Mouse (Mus musculus) kidney, adult 10 weeks (tissue): ENCODE data around the gene Atxn7l2. TPM values are rescaled to one million over a fixed set of nuclear protein-coding genes. Genes with fewer than 3 reads are reported as not detected.

Source experiments
- polyA plus RNA-seq: library from polyadenylated mRNA; stranded (reverse); fragments of 350-450 nt; fragmentation: Illumina TruSeq; extraction: RNeasy Lipid Tissue Mini Kit (QIAGEN cat#74804); gene quantifications from one replicate; pipeline ENCODE4 v1.2.3, GENCODE M21; 2014; ENCODE audit warnings: low read depth, low replicate concordance

Gene Atxn7l2
- polyA plus RNA-seq = 2.3 TPM

DNA sequence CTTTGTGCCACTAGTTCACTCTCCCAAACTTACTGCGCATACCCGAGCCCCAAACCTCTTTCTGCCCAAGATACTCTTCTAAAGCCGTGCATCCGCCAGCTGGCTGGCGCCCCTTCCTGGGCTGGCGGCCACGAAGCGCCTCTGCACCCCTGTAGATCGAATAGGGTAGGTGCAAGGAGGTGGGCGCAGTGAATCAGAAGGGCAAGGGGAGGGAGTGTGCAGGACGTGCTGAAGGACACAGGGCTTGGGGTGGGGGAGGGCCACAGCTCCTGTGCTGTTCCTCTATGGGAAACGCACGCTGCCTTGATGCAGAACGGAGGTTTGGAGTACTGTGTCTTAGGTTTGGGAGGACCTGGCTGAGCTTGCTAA, at the start of gene Atxn7l2:
Gene Atxn7l2, minus strand, starts transcription at position 164 of the 369 bp plus-strand sequence.

DNA sequence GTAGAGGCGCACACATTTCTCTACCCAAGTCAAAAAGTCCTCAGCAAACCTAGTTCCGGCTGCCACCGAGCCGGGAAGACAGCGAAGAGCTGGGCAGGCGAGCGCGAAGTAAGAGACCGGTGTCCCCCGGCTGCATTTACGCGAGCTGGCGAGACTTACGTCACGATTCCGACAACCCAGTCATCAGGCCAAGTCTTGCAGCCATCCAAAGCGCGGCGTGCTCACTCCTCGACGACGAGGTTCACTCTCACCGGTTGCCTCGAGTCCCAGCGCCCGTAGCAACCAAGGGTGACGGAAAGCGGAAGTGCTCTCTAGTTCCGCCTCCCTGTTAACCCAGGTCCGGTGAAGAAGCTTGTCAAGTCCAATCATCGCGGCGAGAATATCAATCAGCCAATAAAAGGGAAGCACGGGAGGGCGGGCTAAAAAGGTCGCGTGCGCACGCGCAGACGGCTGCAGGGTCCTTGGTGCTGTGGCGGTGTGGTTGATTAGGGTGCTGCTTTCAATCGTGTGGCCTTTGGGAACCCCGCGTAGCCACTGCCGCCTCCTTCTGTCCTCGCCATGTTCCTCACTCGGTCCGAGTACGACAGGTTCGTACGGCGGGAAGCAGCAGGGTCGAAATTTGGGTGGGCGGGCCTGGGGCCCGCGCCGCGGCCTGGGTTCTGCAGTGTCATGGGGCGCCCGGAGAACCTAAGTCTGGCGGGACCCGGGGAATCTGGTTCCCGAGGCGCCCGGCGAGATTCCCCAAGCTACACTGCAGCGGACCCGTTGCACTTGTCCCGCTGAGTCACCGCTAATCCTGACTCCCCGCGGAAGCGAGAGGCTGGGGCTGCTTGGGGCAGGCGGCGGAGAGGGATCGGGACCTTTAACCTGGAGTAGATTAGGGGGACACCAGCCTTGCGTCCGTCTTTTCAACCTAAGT, 46.2 kb upstream of the Atxn7l2 start, which contains the start of gene Psma5:
Gene Psma5, plus strand, starts transcription at position 208 of the 919 bp plus-strand sequence.

DNA sequence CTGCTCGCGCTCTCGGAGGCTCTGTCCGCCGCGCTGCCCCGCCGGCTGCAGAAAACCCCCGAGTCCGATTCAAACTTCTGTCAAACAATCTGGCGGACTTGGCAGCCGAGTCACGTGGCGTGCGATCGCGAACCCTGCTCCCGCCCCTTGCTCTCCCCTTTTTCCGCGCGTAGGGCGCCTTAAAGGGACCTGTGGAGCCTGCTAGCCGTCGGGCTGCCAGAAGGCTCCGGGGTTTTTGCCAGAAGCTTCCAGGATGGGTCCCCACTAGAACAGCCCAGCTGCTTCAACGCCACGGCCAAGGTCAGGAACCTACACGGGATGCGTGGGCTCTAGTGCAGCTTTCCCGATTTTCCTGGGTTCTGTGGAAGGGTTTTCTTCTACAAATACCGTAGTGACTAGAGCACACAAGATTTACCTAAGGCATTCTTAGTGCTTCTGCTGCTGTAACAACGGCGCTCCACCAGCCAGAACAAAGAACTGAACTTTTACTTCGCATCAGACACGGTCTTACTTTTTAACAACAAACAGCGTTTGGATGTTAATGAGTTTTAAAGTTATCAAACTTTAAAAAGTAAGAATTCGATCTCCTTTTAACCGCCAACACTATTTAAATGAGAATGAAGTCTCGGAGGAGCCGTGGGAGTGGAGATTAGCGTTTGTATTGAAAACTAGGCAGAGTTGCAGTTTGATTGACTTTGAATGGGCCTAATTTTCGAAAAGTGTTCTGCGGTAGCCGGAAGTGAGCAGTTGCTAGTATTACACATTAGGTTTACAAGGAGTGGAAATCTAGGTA, 16.0 kb upstream of the Atxn7l2 start, which contains the start of gene Sypl2:
Gene Sypl2, minus strand, starts transcription at position 91 of the 793 bp plus-strand sequence.

DNA sequence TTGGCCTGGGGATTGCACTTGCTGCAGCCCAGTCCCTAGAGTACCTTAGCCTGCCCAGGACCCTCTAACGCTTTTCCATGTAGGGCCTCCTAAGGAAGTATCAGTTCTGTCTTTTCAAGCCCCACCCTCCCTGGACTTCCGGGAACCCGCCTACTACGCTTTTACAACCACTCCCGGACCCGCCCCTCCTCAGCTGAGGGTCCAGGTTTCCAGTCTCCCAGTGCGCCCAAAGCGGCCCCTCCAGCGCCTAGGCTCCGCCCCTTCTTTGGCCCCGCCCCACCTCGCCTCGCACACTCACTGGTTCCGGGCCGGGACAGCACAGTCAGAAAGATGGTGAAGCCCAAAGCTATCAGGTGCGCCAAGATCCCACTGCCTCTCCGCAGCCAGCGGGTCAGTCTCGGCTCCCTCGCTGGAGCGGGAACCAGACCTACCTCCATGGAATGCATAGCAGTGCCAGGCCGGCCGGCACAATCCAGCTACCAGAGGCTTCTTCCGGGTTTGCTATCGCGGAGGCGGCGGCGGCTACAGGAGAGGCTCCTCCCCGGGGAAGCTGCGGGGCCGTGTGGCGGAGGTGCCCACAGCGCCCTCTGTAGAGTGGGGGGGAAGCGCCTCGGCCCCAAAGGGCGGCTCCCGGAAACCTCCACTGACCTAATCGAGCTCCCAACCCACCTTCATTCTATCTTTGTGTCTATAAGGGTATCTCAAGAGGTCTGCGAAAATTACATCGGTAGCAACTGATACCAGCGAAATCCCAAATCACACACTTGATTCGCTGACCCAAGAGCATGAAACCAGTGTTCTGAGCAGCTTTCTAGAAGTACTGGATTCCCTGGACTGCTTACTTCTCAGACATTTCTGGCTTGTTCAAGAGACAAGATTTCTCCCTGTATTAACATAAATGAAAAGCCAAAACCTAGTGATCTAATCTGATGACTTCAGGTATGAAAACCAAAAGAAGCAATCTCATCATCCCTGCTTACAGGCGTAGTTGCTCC, 10.1 kb downstream of the Atxn7l2 start, which contains the start of gene Cyb561d1:
Gene Cyb561d1, minus strand, starts transcription at position 884 of the 995 bp plus-strand sequence.

DNA sequence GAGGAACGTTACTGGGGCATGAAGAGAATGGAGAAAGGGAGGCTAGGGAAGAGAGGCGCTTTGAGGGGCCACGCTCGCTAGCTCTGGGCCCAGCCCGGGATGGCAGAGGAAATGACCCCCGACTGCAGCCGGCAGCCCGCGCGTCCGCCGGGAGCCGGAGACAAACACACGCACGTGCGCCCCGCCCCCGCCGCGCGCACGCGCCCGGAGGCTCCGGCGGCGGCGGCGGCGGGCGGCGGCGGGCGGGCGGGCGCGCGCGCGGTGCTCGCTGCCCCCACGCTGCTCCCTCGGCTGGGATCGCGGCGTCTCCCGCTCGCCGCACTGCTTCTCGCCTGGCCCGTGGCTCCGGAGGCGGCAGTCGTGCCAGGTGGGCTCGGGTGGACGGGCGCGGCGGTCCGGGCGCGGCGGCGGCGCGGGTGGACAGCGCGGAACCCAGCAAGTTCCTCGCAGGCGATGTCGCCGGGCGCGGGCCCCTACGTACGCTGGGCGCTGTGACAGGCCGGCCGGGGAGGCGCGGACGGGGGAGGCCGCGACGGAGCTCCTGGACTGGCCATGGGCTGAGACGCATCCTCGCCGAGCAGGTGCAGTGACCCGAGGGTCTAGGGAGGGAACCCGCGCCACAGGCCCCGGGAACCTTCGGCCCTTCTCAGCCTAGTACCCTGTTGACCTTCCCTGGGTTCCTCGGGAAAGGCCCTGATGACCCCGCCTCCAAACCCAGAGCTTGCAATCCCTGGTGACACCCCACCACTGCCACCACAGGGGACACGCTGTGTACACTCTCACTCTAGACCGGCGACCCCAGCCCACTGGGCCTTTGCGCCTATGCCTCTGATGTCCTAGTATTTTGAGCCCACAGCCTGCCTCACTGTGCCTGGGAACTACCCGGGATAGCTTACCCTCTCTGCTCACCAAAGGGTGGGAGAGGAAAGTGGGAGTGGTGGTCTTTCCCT, 24.4 kb downstream of the Atxn7l2 start, which contains the start of gene Amigo1:
Gene Amigo1, plus strand, starts transcription at position 238 of the 950 bp plus-strand sequence.

DNA sequence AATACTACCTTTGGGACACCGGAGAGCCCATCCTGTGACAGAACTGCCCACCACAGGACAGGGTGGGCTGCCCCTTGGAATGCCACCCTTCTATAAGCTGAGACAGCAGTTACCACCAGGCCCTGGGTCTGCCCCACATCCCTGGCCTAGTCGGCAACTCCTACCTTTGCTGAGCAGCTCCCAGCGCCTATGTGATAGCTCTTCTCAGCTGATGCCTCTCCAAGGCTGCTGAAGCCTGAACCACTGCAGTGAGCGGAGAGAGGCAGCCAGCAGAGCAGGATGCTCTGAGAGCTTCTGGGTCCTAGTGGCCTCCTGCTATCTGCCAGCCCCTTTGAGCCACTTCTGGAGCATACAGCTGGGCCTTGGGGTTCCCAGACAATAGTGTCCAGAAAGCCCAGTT, 56.1 kb downstream of the Atxn7l2 start, which contains the start of gene Gpr61:
Gene Gpr61, minus strand, starts transcription at position 227 of the 400 bp plus-strand sequence.

Other genes starting within 250 kb of the Atxn7l2 start
- gene Gstm3, start 241.7 kb downstream of the Atxn7l2 start, polyA plus RNA-seq = not detected
- 66.2 TPM for gene Gstm2, start 224.5 kb downstream of the Atxn7l2 start, polyA plus RNA-seq
- gene Gstm1, start 193.0 kb downstream of the Atxn7l2 start, polyA plus RNA-seq = 53.9 TPM
- 3.7 TPM for gene Gstm4, start 166.0 kb downstream of the Atxn7l2 start, polyA plus RNA-seq
- 8.5 TPM for gene Ampd2, start 124.3 kb downstream of the Atxn7l2 start, polyA plus RNA-seq
- 0.77 TPM for gene Gnat2, start 118.1 kb downstream of the Atxn7l2 start, polyA plus RNA-seq
- 225 TPM for gene Gnai3, start 64.8 kb downstream of the Atxn7l2 start, polyA plus RNA-seq
- not detected for gene Gpr61, start 56.1 kb downstream of the Atxn7l2 start, polyA plus RNA-seq
- gene Amigo1, start 24.6 kb downstream of the Atxn7l2 start, polyA plus RNA-seq = 7.6 TPM
- 5.1 TPM for gene Cyb561d1, start 9.7 kb downstream of the Atxn7l2 start, polyA plus RNA-seq
- 14.7 TPM for gene Sypl2, start 15.7 kb upstream of the Atxn7l2 start, polyA plus RNA-seq
- gene Psma5, start 46.0 kb upstream of the Atxn7l2 start, polyA plus RNA-seq = 101 TPM
- 24.3 TPM for gene Sort1, start 73.1 kb upstream of the Atxn7l2 start, polyA plus RNA-seq
- gene Mybphl, start 154.0 kb upstream of the Atxn7l2 start, polyA plus RNA-seq = not detected
- not detected for gene Psrc1, start 172.9 kb upstream of the Atxn7l2 start, polyA plus RNA-seq
- 2.6 TPM for gene Celsr2, start 204.6 kb upstream of the Atxn7l2 start, polyA plus RNA-seq
- gene Sars, start 234.3 kb upstream of the Atxn7l2 start, polyA plus RNA-seq = 19.5 TPM